Mouse (Mus musculus): ENCODE data around the gene Olig3.

- TF ChIP-seq CTCF (IDR thresholded peaks at IDR 0.05; ENCODE audit: extremely low read depth, insufficient read depth, insufficient read length, insufficient replicate concordance), result no peak
- TF ChIP-seq POLR2A (IDR thresholded peaks at IDR 0.05; ENCODE audit: low read depth, low read length), result no peak
Observed at GRCm38 (mm10) chr10:19370146-19370545, 13.8 kb downstream of the Olig3 start.

All from spleen, adult 2 months (tissue).